Mouse (Mus musculus) spleen, adult 18-20 months (tissue): Measurements from ENCODE around the gene Sf3a2.
"Not testable (repeated sequence)": the region's sequence is repeated elsewhere in the genome, so short reads cannot be mapped to it uniquely, and the experiment has no call there.

Experiments used
- DNase-seq, 2 experiments: peaks; one replicate each; pipeline ENCODE4 v3.0.0; 2022; ENCODE audit warnings: mixed read lengths in 2 of 2

The Sf3a2 gene

DNA sequence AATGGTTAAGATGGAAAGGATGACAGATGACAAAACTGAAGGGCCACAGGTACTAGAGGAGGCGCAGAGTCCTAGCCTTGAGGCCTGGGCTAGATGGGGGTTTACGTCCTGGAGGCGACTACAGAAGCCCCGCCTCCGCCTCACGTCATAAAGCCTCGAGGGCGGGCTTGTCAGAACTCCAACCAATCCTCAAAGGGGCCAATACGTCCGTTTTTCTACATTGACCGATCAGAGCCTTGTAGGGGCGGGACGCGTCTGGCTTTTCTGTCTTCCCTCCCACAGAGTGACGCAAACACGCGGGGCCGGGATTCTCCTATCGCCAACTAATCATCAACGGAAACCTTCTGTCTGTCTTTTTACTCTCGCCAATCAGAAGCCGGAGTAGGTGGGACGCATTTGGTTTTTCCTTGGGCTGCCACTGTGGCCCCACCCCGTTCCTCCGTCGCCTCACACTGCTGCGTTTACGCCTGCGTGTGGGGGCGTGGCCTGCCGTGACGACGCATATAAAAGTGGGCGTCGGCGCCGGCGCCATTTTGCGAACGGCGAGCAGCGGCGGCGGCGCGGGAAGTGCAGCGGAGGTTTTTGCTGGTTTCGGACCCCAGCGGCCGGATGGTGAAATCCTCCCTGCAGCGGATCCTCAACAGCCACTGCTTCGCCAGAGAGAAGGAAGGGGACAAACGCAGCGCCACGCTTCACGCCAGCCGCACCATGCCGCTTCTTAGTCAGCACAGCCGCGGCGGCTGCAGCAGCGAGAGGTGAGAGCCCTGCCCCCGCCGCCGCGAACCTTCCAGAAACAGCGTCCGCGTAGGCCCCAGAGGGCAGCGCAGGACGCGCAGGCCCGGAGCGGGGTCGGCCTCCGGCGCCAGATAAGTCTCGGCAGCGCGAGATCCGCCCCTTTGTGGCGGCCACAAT is 28.4 kb downstream of the Sf3a2 start, which contains the start of gene Oaz1:
TSS of gene Oaz1 (plus strand) at position 506 of the 912 bp plus-strand sequence.
- peak; percentile 97 to 98 for DNase-seq

DNA sequence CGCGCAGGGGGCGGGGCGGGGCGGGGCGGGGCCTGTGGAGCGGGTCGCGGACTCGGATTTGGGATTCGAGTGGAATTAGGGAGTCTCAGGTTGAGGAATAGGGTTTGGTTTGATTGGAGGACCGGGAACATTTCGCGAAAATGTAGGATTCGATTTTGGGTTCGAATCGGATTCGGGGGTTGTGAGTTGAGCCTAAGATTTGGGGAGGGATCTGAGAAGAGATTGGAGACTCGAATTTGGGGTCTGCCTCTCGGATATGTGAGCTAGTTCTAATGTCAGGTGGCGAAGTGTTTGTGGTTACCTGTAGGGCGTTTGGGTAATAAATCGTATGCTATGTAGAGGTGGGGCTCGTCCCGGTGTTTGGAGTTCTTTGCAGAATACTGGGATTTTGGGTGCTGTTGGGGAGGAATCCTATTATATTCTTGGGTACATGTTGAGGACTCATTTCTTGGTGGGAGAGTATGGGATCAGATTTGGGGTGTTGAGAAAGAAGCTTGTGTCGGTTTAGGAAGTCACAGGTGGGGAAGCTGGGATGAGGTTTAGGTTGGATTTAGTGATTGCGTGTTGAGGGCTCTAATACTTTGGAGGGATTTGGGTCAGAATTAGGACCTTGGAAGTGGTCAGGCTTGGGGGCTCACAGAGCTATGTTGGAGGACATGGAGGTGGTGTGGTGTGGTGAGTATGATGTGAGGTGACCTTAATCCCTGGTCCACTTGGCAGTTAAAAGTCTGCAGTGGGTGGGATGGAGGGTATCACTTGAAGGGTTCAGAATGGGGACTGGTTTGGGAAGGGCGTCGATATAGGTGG is 29.3 kb downstream of the Sf3a2 start:
- DNase-seq, result no peak

DNA sequence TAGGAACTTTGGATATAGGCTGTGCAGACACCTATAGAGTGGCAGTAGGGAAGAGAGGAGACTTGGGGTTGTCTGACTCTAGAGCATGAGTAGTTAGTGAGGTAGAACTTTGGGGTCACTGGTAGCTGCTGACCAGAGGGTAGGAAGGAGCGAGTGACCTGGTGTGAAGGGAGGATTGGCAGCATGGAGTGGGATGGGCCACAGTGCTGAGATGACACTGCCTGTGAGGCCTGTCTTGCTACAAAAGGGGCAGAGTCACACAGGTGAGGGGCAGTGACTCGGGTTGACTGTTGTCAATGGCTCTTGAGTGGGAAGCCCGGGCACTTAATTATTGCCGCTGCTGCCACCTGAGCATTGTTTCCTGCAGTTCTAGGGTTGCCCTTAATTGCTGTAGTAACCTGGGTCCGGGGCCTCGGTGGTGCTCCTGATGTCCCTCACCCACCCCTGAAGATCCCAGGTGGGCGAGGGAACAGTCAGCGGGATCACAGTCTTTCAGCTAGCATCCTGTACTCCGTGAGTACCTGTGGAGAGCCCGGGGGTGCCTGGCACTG is 29.9 kb downstream of the Sf3a2 start:
- DNase-seq, result no peak

- DNase-seq, result not testable (repeated sequence)
Observed at GRCm38 (mm10) chr10:80828587-80828986, 30.6 kb downstream of the Sf3a2 start.

DNA sequence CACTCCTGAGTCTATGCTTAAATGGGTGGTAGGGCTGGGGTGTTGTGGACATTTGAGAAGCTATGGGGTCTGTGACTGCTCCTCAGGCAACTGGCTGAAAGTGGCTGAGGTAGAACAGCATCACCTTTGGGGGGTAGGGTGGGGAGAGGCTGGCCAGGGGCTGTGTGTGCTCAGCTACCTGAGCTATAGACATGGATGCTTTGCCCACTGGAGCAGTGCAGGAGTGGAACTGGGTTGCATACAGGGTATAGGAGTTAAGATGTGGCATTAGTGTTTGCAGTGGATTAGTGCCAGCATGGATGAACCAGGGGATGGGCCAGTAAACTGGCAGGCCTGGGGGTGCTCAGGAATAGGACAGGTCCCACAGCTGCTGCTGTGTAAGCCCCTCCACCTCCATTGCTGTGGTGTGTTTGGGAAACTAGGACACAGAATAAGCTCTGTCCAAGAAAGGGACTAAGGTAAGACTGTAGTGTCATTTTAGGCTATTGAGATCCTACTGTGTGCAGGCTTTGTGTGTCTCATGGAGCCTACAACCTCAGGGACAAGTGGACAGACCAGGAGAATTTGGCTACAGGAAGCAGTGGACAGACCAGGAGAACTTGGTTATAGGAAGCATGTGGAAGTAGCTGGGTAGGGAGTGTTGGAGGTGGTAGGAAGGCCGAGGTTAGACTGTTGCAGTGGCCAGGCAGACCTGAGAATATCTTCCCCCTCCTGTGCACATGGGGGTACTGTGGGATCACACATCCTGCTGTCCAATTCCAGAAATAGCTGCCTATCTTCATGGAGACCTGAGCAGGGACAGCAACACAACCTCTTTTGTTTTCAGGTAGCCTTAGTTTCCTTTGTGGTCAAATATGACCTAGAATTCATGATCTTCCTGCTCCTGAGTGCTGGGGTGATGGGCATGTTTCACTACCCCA is 31.6 kb downstream of the Sf3a2 start:
- DNase-seq, result no peak

GRCm38 (mm10) chr10:80831136-80831535 is 33.1 kb downstream of the Sf3a2 start:
- peak in 1 of 2 experiments; percentile 45 for DNase-seq

DNA sequence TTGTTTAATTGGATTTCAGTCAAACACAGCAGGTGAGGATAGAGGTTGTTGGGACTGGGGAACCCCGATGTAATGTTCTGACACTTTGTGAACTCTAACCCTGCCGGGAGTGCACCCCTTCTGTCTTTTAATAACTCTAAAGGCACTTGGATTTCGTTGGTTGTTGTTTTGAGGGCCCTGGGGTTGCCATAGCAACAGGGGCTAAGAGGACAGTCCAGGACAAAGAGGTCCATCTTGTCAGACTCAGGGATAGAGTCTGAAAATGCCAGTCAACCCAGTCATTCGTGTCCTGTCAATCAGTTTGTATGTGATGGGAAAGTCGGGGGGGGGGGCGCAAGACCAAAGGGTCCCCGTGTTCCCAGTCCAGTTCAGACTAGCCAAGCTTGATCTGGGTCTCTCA is 34.8 kb downstream of the Sf3a2 start:
- no peak for DNase-seq

- no peak for DNase-seq
Observed at GRCm38 (mm10) chr10:80835617-80836016, 37.6 kb downstream of the Sf3a2 start.

DNA sequence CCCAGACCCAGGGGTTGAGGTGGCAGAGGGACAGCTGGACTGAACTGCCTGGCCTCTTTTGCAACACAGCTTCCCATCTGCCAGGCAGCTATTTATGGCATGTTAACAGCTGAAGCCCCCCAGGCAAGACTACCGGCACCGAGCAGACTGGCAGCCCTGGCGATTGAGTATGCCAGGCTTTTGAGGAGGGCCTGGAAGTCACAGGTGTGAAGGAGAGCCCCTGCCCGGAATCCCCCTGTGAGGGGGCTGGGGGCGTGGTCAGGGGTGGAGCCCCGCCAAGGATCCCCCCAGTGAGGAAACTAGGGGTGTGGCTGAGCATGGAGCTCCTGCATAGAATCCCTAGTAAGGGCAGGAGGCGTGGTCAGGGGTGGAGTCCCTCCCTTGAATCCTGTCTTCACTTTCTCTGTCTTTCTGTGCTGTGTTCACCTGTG is 39.0 kb downstream of the Sf3a2 start:
- no peak for DNase-seq

- DNase-seq, result no peak
Observed at GRCm38 (mm10) chr10:80837827-80838226, 39.8 kb downstream of the Sf3a2 start.

GRCm38 (mm10) chr10:80838346-80838912 is 40.4 kb downstream of the Sf3a2 start:
- DNase-seq, result no peak

DNA sequence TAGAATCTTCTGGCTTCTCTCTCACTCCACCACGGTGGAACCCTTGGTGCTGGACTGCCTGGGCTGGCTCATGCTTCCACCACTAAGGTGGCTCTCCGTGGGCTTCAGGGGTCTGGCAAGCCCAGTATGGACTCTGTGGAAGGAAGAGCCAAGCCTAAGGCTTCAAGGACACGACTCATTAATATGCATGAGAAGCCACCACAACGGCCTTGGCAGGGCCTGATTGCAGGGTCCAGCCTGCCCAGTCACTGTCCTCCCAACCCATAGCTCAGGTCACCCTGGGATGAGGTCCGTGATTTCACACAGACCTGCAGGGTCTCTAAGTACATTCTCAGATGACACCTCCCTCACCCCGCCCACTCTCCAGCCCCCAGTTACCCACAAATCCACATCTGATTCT is 41.9 kb downstream of the Sf3a2 start:
- no peak for DNase-seq

- DNase-seq, result no peak
Observed at GRCm38 (mm10) chr10:80841685-80842084, 43.7 kb downstream of the Sf3a2 start.

GRCm38 (mm10) chr10:80842334-80842733 is 44.3 kb downstream of the Sf3a2 start:
- no peak for DNase-seq

GRCm38 (mm10) chr10:80843087-80843930 is 45.3 kb downstream of the Sf3a2 start:
- DNase-seq, result no peak

DNA sequence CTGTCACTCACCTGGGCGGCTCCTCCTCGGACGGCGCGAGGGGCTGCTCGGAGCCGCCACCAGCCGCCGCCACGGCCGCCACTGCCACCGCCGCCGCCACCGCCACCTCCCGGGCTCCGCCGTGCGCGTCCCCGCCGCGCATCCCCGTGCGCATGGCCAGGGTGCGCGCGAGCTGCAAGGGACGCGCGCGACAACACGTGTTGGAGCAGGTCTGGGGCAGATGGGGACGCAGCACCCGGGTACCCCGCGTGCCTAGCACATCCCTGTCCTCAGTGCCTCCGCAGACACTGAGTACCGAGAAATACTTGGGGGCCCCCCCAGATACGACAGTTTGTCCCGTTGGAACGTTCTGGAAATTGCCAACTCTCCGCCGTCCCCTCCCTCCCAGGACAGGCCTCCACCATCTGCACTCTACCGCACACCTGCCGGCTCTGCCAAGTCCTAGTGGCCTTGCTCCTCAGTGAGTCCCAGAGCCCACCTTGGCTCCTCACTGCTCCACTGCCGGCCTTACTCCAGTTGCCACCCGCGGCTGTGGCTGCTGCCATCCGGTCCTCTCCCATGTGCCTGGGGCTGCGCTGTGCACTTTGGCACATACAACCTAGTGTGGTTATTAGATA is 46.0 kb downstream of the Sf3a2 start, which contains the start of gene Lingo3:
TSS of gene Lingo3 (minus strand) at position 109 of the 617 bp plus-strand sequence.
- DNase-seq, result no peak

DNA sequence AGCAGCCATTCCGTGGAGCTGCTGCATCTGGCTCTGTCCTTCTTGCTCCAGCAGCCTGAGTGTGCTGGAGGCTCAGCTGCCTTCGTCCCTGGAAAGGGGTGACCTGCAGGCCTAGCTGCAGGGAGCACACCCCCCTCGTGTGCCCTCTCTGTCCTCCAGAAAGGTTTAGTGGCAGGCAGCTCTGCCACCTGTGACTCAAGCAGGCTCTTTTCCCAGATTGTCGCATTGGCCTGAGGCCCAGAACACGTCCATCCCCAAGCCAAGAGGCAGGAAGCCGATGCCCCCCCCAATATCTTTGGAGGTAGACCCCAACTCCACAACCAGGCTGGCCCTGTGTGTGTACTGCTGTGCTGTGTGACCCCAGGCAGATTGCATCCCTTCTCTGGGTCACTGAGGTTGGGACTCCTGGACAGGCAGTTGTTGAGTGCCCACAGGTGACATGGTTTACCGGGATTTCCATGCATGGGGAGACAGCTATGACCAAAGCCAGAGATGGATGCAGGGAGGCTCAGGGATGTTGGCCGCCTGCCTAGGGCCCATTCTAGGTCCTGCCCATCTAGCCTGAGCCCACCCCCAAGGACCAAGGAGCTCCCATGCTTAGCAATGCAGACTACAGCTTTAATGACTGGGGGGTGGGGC is 47.2 kb downstream of the Sf3a2 start:
- no peak for DNase-seq

- no peak for DNase-seq
Observed at GRCm38 (mm10) chr10:80845732-80846131, 47.7 kb downstream of the Sf3a2 start.

DNA sequence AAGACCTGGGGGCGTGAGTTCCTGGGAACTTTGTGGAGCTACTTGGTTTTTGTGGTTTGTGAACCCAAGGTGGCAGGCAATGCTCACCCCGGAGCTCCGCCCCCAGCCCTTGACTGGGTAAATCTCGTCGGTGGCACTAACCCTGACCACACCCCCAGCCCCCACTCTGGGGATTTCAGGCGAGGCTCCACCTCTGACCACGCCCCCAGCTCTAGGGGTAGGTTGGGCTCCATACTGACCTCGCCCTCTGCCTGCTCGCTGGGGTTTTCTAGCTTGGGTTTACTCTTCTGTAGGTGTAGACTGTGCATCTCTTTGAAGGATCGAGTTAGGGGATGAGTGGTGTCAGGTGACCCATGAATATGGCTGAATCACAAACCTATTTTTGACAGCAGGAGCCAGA is 50.6 kb downstream of the Sf3a2 start:
- peak; percentile 52 to 58 for DNase-seq
